Mouse (Mus musculus) G1E (cell line): Measurements from ENCODE around the gene Pdcd1lg2.

Source experiments
- CTCF ChIP-seq: IDR thresholded peaks from 2 replicates; pipeline ENCODE4 v1.5.1; 2012; ENCODE audit warnings: low read depth, low read length, inconsistent platforms, mixed read lengths
- GATA1 ChIP-seq: IDR thresholded peaks from 2 replicates; pipeline ENCODE4 v1.6.1; 2012; ENCODE audit warnings: borderline replicate concordance, low read length, inconsistent platforms, mixed read lengths
- TAL1 ChIP-seq: conservative IDR thresholded peaks from 2 replicates; pipeline ENCODE4 v1.6.1; 2012; ENCODE audit warnings: low read depth, low read length, inconsistent platforms, mixed read lengths

- TF ChIP-seq CTCF (no peak), GATA1 (no peak), TAL1 (no peak)
Observed at GRCm38 (mm10) chr19:29488073-29488390, 77.3 kb downstream of the Pdcd1lg2 start.
